Mouse (Mus musculus): ENCODE data around the gene Cux2. TPM values are rescaled to one million over a fixed set of nuclear protein-coding genes. Genes with fewer than 3 reads are reported as not detected.

Gene Cux2
- total RNA-seq, 2 experiments from 2014 or later = 21.6 to 26.8 TPM

DNA sequence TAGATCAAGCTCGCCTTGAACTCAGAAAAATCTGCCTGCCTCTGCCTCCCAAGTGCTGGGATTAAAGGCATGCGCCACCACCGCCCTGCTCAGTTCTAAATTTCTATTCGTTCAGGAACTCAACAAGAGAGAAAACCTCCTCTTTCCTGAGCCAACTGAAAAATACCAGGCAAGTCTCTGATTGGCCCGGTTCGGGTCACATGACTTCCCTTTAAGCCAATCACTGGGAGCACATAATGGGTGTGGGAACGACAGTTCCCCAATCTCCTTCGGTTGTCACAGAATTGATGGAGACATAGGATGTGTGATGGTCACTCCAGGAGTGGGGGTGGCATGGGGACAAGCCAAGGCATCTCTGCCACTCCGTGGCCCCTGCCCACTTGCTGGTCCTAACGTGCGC lies 24.8 kb downstream of the Cux2 start:
- DNase-seq = no peak
- intact Hi-C loops (cut with DNase I) = no loop called here

DNA sequence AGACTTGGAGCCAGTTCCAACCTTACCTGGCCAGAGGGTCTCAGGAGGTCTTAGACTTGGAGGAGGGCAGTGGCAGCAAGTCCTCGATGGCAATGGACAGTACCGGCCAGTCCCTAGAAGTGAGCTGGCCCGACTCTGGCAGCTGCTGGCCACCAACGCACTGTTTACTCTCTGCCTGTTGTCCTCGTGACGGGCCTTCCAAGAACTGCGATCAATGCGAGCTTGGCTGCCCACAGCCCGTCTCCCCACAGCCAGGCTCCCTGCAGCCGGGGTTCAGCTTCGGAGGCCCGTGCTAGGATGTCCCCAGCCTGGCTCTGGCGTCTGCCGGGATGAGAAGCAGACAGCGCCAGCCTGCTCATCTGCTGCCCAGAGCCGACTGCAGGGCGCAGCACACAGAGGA lies 30.6 kb downstream of the Cux2 start:
- intact Hi-C loops (cut with DNase I) = no loop called here
- no peak for DNase-seq

DNA sequence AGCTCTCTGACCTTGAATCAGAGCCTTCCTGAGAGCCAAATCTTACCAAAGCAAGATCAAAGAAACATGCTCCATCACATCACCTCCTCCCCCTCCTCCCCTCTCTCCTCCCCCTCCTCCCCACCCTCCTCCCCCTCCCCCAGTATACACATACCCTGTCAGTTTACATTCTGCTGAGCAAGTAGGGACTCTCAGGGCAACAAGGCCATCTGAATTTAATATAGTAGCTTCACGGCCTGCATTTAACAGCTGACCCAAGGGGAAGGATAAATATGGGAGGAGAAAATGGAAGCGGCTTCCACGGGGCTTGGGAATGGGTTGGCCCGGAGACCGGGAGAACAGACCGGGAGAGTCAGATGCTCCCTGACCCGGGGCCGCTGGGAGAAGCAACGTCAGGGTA lies 32.1 kb downstream of the Cux2 start:
- intact Hi-C loops (cut with DNase I) = no loop called here
- DNase-seq = no peak

DNA sequence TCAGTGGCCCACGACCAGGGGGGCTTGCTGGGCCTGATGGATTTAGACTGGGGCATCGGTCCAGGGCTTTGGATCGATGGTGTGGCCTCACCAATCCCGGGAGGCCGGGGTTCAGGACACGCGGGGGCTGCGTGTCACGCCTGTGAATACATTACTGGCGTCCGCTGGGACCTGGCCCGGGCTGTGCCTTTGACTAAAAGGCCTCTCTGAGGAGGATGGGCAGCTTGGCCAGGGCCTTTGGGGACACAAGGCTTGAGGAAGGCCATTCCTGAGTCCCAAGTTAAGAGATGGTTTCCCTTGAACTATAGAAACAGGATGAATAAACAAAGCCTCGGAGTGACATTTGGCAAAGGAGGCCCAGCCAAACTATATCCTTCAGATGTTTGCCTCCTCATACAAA lies 32.6 kb downstream of the Cux2 start:
- intact Hi-C loops (cut with DNase I) = no loop called here
- DNase-seq = no peak

DNA sequence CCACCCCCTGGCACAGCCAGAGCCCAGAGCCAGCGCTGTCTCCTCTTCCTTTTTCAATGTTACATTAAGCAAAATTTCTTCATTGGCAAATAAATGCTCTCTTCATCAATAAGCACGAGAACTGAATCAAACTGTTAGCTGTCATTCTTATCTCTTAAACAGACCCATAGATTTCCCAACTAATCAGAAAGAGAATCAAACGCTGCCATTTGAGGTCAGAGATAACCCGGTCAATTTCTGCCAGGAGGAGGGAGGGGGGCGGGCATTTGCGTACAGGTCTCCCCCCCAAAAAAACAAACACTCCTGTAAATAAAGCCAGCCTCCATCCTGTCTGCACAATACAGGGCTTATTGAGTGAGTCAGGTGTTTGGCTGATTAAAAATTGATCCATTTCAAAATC lies 33.2 kb downstream of the Cux2 start:
- no peak for DNase-seq
- intact Hi-C loops (cut with DNase I) = no loop called here

DNA sequence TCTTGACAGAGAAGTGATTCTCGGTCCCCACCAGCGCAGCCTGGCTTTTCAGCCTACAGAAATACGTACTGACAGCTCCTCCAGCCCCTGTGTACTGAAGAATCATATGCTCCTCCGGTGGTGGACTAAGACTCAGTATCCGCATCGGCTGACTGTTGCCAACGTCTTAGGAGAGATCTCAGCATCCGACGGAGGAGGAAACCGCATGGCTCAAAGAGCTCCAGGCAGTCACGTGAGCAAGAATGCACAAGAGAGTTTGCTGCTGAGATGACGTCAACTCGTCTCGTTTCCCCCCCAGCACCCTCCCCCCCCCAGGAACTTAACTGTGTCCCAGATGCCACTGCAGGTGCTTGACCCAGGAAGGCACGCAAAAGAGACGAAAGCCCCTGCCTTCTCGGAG lies 34.8 kb downstream of the Cux2 start:
- intact Hi-C loops (cut with DNase I) = no loop called here

DNA sequence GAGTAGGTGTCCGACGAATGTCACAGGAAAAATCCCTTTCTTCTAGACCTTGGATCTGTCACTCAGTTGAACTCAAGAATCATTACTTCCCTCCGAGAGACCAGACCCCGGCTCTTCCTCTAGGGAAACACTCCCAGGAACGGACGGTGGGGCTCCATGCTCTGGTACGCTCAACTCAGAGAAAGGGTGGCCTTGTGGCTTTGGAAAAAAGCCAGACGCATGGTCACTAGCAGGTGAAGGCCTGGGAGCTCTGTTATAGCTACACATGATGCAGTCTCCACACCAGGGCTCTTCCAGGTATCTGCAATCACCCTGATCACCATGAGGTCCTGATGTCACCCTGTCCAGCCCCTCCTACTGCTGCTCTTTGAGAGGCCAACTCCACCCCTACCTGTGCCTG lies 35.2 kb downstream of the Cux2 start:
- intact Hi-C loops (cut with DNase I) = no loop called here
- DNase-seq = no peak

More for the DNA sequence above, 34.8 kb downstream of the Cux2 start:
- no peak for DNase-seq

DNA sequence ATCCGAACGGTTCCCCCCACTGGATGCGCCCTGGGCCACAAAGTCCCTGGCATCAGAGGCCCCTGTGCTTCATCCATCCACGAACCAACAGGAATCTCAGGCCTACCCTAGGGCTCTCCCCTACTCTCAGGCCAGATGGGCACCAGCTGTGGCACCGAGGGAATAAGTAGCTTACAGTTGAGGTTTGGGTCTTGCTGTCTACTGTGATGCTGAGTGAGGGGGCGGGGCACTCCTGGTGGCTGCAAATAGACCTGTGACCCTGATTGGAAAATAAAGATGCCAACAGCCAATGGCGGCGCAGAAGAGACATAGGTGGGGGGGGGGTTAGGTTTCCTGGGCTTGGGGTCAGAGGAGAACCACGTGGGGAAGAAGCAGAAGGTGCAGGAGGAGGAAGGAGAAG lies 38.6 kb downstream of the Cux2 start:
- no peak for DNase-seq
- intact Hi-C loops (cut with DNase I) = no loop called here

DNA sequence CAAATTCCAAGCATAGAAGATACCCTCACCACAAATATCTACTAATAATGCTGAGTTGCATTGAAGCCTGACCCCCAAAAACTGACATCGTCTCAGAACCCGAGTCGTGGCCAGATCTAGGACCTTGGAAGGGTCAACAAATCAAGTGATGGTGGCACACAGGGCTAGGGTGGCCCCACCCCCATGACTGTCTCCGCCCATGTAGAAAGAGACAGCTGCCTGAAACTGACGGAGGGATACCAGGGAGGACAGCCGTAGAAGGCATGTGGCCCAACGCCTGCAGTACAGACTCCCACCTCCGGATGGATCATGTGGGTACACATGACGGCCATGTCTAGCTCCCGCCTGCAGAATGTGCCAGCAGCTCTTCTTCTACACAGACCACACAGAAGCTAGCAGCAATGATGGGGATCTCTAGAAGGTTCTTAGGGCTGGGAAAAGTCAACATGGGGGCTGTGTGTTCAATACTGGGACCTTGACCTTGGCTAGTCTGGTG lies 41.9 kb downstream of the Cux2 start:
- intact Hi-C loops (cut with DNase I) = no loop called here
- no peak for DNase-seq

DNA sequence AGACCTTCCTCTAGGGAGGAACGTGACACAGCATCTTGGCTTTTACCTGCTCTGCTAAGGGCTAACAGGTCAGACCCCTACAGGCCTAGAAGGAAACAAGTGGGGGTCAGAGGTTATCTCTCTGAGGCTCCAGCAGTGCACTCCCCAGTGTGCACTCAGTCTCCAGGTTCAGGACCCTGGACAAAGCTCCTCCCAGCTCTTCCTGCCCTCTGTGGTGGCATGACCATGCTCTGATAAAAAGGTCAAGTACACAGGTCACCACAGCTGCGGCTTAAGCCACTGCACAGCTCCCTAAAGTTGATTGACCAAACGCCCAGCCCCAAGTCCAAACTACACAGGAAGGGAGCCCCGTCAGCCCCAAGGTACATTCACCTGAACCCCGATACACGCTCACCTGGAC lies 46.4 kb downstream of the Cux2 start:
- no peak for DNase-seq
- intact Hi-C loops (cut with DNase I) = no loop called here

DNA sequence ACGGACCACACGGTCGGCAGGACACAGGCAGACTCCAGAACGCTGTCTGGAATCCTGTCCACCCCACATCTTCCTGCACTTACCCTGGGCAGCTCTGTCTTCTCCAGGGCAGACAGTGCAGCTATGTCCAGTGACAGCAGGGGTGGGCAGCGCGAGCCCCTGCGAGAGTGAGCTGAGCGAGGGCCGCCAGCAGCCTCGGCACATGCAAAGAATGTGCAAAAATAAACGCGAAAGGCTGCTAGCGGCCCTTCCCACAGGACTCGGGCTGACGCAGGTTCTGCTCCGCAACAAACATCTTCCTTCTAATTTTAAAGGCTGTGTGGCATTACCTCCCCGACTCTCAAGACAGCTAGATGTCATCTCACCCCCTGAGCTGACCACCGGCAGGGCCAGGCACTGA lies 47.8 kb downstream of the Cux2 start:
- no peak for DNase-seq
- intact Hi-C loops (cut with DNase I) = no loop called here

DNA sequence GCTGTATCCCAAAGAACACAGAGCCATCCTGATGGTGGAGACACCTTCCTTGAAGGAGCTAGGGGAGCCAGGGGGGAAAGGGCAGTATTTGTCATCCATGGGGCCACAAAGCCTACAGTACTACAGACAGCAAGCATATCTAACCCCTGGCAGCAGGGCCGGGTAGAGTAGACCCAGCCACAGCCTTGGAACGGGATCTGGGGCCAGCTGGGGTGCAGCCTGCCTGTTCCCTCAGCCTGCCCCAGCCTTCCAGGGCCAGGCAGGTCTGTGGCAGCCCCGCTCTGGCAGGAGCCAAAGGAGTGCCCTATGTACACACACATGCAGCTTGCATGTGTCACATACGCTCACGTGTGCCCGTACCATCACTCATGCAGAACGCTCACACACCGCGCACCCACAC lies 48.6 kb downstream of the Cux2 start:
- intact Hi-C loops (cut with DNase I) = no loop called here
- no peak for DNase-seq

DNA sequence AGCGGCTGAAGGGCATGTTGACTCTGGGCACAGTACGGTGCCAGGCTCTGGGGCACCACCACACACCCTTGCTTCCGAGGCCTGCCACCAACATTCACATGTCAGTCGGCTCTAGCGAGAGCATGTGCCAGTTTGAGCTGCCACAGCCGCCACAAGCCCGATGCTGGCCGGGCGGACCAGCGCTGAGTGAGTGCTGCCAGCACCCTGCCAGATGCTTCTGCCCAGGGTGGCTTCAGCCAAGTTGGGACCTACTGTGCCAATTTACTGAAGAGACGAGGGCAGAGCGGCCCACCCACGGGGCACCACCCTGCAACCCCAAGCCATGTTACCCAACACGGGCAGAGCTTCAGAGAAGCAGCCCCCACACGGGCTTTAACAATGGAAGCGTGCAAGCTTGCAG lies 49.5 kb downstream of the Cux2 start:
- intact Hi-C loops (cut with DNase I) = no loop called here
- peak; percentile 42 to 59 for DNase-seq

DNA sequence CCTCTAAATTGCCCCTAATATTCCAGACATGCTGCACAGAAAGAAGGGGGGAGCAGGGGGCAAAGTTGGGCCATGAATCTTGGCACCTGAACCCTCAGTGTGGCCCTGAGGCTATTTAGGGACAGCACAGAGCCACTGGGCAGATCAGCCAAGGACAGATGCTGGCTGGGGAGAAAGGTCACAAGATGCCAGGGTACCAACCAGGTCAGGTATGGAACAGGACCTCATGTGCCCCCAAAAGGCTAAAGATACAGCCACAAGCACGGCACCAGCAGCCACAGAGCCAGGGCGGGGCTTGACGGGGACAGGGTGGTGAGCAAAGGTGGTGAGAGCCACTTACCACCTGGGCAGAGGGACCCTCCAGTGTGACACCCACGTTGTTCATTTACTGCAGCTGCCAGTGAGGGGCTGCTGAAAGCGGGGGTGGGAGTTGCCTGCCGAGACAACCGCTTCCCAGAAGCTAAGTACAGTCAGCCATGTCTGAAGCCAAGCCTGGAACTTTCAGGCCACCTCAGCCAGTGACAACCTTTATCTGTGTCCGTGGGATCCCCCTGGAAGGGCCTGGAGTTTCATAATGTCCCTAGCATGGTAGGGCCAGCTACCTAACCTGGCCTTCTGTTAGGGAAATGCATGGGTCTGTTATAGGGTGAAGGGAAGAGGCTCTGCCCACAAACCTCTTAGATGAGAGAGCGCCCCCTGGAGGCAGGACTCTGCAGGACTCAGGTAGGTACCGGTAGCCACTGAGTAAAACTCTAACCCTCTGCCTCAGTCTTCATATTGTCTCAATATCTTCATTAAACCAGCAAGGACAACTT lies 50.7 kb downstream of the Cux2 start:
- peak; percentile 71 to 78 for DNase-seq
- intact Hi-C loops (cut with DNase I) = loop anchor here (2.0 to 5.0 kb wide), 3 partner anchors 52 to 127 kb away; no protein-coding TSS in a partner anchor

DNA sequence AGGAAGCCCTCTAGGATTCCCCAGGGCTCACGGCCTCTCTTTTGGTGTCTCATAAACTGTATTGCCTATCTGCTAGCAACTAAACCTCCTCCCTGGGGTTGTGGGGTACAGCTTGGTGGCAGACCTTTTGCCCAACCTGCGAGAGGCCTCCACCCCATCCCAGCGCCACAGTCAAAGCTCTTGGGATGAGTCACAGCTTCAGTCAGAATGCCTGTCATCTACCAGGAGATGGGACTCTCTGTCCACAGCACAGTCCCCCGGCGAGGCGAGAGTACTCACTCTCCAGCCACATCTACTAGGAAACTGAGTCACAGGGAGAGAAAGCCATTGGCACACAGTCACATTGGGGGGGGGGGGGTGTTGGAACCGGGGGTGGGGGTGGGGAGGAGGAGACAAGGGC lies 51.6 kb downstream of the Cux2 start:
- intact Hi-C loops (cut with DNase I) = loop anchor here (2.0 to 5.0 kb wide), 3 partner anchors 51 to 126 kb away; no protein-coding TSS in a partner anchor
- DNase-seq = peak in 1 of 2 experiments; percentile 9

DNA sequence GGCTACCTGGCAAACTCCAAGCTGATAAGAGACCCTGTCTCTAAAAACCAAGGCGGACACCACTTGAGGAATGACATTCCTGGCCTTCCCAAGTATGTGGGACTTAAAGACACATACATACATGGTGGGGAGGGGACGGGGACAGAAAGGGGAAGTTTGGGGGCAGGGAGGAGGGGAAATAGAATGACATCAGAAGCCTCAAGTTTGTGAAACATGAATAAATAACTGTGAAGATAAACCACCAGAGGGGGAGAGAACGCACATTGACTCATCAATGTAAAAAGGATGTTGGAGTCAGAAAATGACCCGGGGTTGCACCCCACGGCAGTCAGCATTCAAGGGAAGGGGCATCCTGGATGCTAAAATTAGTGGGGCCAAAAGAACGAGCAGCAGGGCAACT lies 53.2 kb downstream of the Cux2 start:
- intact Hi-C loops (cut with DNase I) = loop anchor here (5.0 kb wide), 2 partner anchors 49 to 124 kb away; no protein-coding TSS in a partner anchor

DNA sequence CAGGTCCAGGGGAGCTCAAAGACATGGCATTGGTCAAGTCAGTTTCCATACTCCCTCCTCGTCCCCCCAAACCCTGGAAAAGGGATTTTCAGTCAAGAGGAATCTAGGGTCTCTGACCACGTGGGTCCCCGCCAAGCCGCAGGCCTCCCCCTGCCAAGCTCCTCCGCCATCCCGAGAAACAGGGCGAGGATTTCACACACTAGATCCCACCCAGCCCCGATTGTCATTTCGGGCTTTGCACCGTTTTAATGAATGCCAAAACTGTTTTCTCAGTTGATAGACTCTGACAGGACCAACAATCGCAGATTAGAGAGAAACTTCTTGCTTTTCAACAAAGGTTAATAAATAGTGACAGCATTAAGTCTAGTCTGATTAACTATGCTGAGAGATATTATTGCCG lies 55.1 kb downstream of the Cux2 start:
- no peak for DNase-seq
- intact Hi-C loops (cut with DNase I) = loop anchor here (5.0 kb wide), 2 partner anchors 48 to 123 kb away; no protein-coding TSS in a partner anchor

More for the DNA sequence above, 53.2 kb downstream of the Cux2 start:
- DNase-seq = no peak

DNA sequence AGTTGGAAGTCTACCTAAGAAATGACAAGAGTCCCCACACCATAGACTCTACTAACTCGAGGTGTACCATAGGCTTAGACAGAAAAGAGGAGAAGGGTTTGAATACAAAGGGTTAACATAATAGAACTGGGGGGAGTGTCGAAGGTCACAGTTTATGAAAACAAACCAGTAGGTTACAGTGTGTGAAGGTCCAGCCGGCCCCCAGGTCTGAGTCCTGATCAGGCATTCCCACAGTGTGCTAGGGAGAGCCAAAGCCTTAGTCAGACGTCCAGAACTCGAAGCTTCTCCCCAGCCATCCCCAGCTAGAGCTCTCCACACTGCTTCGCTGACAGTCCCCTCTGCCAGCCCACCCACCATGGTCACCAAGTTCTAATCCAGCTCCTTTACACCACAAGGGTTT lies 58.0 kb downstream of the Cux2 start:
- intact Hi-C loops (cut with DNase I) = no loop called here
- no peak for DNase-seq

DNA sequence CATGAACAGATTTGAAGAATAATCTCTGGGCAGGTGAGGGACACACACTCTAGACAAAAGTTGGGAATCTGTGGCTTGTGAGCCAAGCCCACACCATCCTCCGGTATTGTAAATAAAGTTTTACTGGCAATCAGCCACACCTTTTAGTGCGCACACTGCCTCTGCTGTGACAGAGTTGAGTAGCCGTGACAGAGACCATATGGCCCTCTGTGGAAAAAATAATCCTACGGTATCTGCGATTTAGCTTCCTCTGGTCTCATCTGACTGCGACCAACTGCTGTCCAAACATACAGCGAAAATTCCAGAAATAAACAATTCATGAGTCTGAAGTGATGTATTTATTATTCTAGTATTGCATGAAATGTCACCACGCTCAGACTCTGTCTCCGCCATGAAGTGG lies 64.0 kb downstream of the Cux2 start:
- intact Hi-C loops (cut with DNase I) = no loop called here
- DNase-seq = no peak

DNA sequence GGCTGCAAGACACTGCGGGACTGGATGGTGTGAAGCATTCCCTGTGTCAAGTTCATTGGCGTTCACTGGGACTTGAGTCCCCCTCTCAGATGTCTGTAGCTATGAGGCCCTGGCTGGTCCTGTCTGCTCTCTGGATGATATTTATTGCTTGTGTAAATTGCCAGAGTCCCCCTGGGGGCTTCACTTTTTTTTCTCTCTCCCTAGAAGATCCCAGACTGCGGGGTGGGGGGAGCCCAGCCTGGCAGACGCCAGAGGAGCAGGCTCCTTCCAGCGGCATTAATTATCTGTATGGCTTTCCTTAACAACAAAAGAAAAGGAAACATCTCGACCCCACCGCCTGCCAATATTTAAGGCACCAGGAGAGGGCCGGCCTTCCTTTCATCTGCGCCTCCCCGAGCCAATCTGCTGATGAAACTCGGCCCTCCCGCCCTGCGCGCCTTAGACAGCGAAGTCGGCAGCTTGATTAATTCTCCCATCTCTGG lies 68.2 kb downstream of the Cux2 start:
- no peak for DNase-seq
- intact Hi-C loops (cut with DNase I) = no loop called here

DNA sequence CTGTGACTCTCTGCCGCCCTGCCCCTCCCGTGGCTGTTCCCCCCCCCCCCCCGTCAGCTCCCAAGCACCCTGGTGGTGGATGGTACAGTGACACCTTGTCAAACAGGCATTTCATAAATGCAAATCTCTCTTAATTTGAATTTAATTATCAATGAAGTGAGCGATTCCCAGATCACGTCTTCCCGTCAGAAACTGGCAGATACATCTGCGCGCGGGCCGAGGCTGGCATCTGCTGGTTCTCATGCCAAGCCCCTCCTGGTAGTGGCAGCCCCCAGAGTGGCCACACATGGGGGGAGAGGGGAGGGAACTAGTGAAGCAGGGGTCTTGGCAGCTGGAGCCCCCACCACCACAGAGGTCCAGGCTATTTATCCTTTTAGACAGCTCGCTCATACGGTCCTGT lies 73.6 kb downstream of the Cux2 start:
- no peak for DNase-seq
- intact Hi-C loops (cut with DNase I) = no loop called here

DNA sequence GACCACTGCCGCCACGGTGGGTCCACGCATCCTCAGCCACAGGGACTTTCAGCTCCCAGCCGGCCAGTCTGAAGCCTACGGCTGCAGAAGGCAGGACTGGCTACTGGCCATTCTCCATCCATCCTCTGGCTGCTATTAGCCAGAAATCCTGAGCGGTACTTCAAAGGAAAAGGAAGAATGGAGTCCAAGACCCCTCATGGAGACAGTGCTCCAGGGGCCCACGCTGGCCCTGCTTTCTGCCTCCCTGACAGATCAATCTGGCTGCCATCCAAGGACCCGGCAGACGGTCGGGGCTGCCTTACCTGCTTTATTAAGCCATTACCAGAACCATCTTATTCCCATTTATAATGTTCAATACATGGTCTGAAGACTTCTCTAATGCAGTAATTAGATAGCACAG lies 76.4 kb downstream of the Cux2 start:
- DNase-seq = no peak
- intact Hi-C loops (cut with DNase I) = no loop called here
